Mouse (Mus musculus): ENCODE data around the gene Elmo3.

Gene Elmo3

GRCm38 (mm10) chr8:105355179-105356024 lies 50.0 kb downstream of the Elmo3 start:
- peak; percentile 66 for DNase-seq

- DNase-seq, result no peak
Measured at GRCm38 (mm10) chr8:105356681-105357080, 51.3 kb downstream of the Elmo3 start.

GRCm38 (mm10) chr8:105359208-105359607 lies 53.8 kb downstream of the Elmo3 start:
- DNase-seq, result no peak

DNA sequence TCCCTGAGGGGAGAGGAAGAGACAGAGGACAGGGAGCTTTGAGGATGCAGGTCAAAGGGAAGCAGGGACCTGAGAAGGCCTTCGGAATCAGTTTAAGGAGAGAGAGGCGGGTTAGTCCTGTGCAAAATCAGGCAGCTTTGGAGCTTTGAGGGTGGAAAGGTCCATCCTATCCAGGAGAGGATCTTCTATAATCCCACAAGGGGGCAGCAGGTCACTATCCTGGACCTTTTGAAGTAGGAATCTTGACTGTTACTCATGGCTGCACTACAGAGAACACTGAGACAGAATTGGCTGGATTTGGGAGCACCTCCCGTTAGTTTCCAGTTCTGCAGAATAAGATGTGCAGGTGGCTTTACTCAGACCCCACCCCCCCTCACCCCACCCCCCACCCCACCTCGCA lies 54.2 kb downstream of the Elmo3 start:
- peak; percentile 66 for DNase-seq

All from embryo, embryonic 11 days (tissue).